Mouse (Mus musculus): ENCODE results near the gene Psmc1. TPM values are rescaled to one million over a fixed set of nuclear protein-coding genes. Genes with fewer than 3 reads are reported as not detected.
A peak's percentile ranks its signal among the peaks of the same experiment; 100 is the strongest.

Psmc1 gene
- polyA plus RNA-seq, 1 experiment from 2014 or later, result 302 TPM

- H3K4me1 ChIP-seq, result peaks cover 6% of the 10 kb centered on the region
- peak within 1 kb of the TSS; percentile 78 for H3K27ac ChIP-seq
- H3K27me3 ChIP-seq, result no peaks in the 10 kb centered on the region
- H3K9me3 ChIP-seq (replicated peaks), result no peaks in the 10 kb centered on the region
- WGBS, result under 1% methylated on average over 26 of the region's 26 CpGs
- H3K36me3 ChIP-seq, result peaks cover 19% of the 10 kb centered on the region
- peak within 1 kb of the TSS; percentile 59 for H3K9ac ChIP-seq
- peak within 1 kb of the TSS; percentile 64 for H3K4me3 ChIP-seq (replicated peaks)
- ATAC-seq (replicated peaks; ENCODE audit: low FRiP score), result peak; percentile 99
- H3K4me2 ChIP-seq, result peak within 1 kb of the TSS; percentile 58
Measured at GRCm38 (mm10) chr12:100159261-100159975, 49.5 kb downstream of the Psmc1 start, which contains the start of gene Nrde2. Gene Nrde2, minus strand, starts transcription at chr12:100159653.

DNA sequence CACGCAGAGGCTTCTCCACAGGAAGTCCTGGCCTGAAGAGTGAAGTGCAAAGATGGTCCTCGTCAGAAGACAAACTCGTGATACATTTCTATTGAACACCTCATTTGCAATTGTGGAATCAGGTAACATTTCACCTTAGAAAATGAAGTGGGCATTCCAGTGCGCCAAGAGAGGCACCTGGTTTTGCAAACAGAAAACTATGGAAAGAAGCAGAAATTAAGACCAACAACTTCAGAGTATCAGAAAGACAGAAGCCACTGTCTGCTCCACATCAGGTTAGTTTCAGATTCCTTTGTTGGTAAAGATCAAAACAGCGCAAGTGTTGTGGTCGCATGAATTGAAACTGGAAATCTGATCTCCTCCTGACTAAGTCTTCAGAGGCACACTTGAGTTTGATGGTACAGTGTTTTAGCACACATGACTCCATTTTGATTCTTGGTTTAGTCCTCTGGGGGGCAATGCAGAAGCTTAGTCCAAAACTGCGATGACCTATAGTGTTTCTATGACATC is 55.1 kb downstream of the Psmc1 start:
- Histone ChIP-seq H3K27me3 (no peaks in the 10 kb centered on the region), H3K27ac (no peak overlapping the region), H3K36me3 (no peaks in the 10 kb centered on the region), H3K4me3 (replicated peaks) (no peak overlapping the region), H3K9ac (no peak overlapping the region), H3K4me1 (peaks cover 13% of the 10 kb centered on the region; the same call in 1 of the 2 replicates), H3K4me2 (no peak overlapping the region), H3K9me3 (replicated peaks) (no peaks in the 10 kb centered on the region)
- ATAC-seq (replicated peaks; ENCODE audit: low FRiP score), result no peak
- WGBS, result 79% methylated on average over 7 of the region's 7 CpGs

DNA sequence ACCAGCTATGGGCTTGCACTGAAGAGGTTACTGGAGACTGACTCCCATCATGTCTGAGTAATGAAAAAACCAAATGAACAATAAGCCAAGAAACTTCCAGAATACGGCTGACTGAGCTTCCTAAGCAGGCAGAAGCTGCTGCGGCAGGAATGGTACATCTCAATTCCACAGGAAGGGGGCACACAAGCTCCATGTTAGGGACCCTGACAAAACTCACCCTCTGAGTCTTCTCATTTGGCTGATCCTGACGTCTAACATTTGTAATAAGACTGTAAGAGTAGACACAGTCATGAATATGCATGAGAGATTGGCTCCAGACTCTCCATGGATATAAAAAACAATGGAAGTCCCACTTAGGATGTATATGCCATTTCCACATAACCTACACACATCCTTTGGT is 56.2 kb downstream of the Psmc1 start:
- no peak overlapping the region for H3K4me3 ChIP-seq (replicated peaks)
- no peaks in the 10 kb centered on the region for H3K9me3 ChIP-seq (replicated peaks)
- no peaks in the 10 kb centered on the region for H3K27me3 ChIP-seq
- no peak overlapping the region for H3K9ac ChIP-seq
- ATAC-seq (replicated peaks; ENCODE audit: low FRiP score), result peak; percentile 64; the same call in 1 of the 2 replicates
- H3K4me1 ChIP-seq, result peaks cover 13% of the 10 kb centered on the region; the same call in 1 of the 2 replicates
- no peaks in the 10 kb centered on the region for H3K36me3 ChIP-seq
- no peak overlapping the region for H3K27ac ChIP-seq
- WGBS, result 18% methylated on average over 3 of the region's 3 CpGs
- no peak overlapping the region for H3K4me2 ChIP-seq

- ATAC-seq (replicated peaks; ENCODE audit: low FRiP score), result no peak
Measured at GRCm38 (mm10) chr12:100166939-100167338, 57.0 kb downstream of the Psmc1 start.

GRCm38 (mm10) chr12:100167502-100167901 is 57.5 kb downstream of the Psmc1 start:
- peaks cover 13% of the 10 kb centered on the region; the same call in 1 of the 2 replicates for H3K4me1 ChIP-seq
- 84% methylated on average over 1 of the region's 1 CpGs for WGBS
- H3K4me2 ChIP-seq, result peak overlapping the region; percentile 63; the same call in 1 of the 2 replicates
- peak overlapping the region; percentile 86; the same call in 1 of the 2 replicates for H3K27ac ChIP-seq
- no peaks in the 10 kb centered on the region for H3K36me3 ChIP-seq
- no peaks in the 10 kb centered on the region for H3K9me3 ChIP-seq (replicated peaks)
- peak; percentile 2; the same call in 1 of the 2 replicates for ATAC-seq (replicated peaks; ENCODE audit: low FRiP score)
- no peak overlapping the region for H3K9ac ChIP-seq
- H3K27me3 ChIP-seq, result no peaks in the 10 kb centered on the region
- no peak overlapping the region for H3K4me3 ChIP-seq (replicated peaks)

More at GRCm38 (mm10) chr12:100166939-100167338, 57.0 kb downstream of the Psmc1 start:
- no peaks in the 10 kb centered on the region for H3K9me3 ChIP-seq (replicated peaks)
- no peaks in the 10 kb centered on the region for H3K36me3 ChIP-seq
- H3K9ac ChIP-seq, result no peak overlapping the region
- no peak overlapping the region for H3K27ac ChIP-seq
- no peak overlapping the region for H3K4me3 ChIP-seq (replicated peaks)
- WGBS, result 84% methylated on average over 8 of the region's 8 CpGs
- peaks cover 13% of the 10 kb centered on the region; the same call in 1 of the 2 replicates for H3K4me1 ChIP-seq
- no peaks in the 10 kb centered on the region for H3K27me3 ChIP-seq
- no peak overlapping the region for H3K4me2 ChIP-seq

GRCm38 (mm10) chr12:100167931-100168871 is 58.2 kb downstream of the Psmc1 start:
- Histone ChIP-seq H3K27me3 (no peaks in the 10 kb centered on the region), H3K36me3 (no peaks in the 10 kb centered on the region), H3K9ac (peak overlapping the region; percentile 19; the same call in 1 of the 2 replicates), H3K9me3 (replicated peaks) (no peaks in the 10 kb centered on the region), H3K4me2 (peak overlapping the region; percentile 63), H3K4me3 (replicated peaks) (peak overlapping the region; percentile 36), H3K4me1 (peaks cover 13% of the 10 kb centered on the region; the same call in 1 of the 2 replicates), H3K27ac (peak overlapping the region; percentile 86)
- WGBS, result 9% methylated on average over 28 of the region's 28 CpGs
- peak; percentile 91 for ATAC-seq (replicated peaks; ENCODE audit: low FRiP score)

- no peak for ATAC-seq (replicated peaks; ENCODE audit: low FRiP score)
- Histone ChIP-seq H3K4me3 (replicated peaks) (no peak overlapping the region), H3K27me3 (no peaks in the 10 kb centered on the region), H3K27ac (no peak overlapping the region), H3K36me3 (no peaks in the 10 kb centered on the region), H3K9me3 (replicated peaks) (no peaks in the 10 kb centered on the region), H3K4me1 (peaks cover 14% of the 10 kb centered on the region; the same call in 1 of the 2 replicates), H3K9ac (no peak overlapping the region), H3K4me2 (no peak overlapping the region)
- 66% methylated on average over 7 of the region's 7 CpGs for whole genome bisulfite sequencing
Measured at GRCm38 (mm10) chr12:100172481-100172880, 62.5 kb downstream of the Psmc1 start.

Other genes with a start within 250 kb of the Psmc1 start
- gene Efcab11, start 225.7 kb upstream of the Psmc1 start, polyA plus RNA-seq (2015; fragmentation: Nextera tagmentation; extraction: Ambion mirVana), result 10.7 and 12.7 TPM in 2 replicates
- 59.2 and 59.3 TPM in 2 replicates for gene Tdp1, start 225.6 kb upstream of the Psmc1 start, polyA plus RNA-seq (2015; fragmentation: Nextera tagmentation; extraction: Ambion mirVana)
- 0.42 and 0.44 TPM in 2 replicates for gene Kcnk13, start 145.7 kb upstream of the Psmc1 start, polyA plus RNA-seq (2015; fragmentation: Nextera tagmentation; extraction: Ambion mirVana)
- 18.4 and 18.9 TPM in 2 replicates for gene Nrde2, start 49.5 kb downstream of the Psmc1 start, polyA plus RNA-seq (2015; fragmentation: Nextera tagmentation; extraction: Ambion mirVana)
- 1,314 and 1,392 TPM in 2 replicates for gene Calm1, start 89.3 kb downstream of the Psmc1 start, polyA plus RNA-seq (2015; fragmentation: Nextera tagmentation; extraction: Ambion mirVana)

Data from kidney, embryonic 15.5 days (tissue).